9 mouse cellular contexts compared by ENCODE assay signal in genomic region chr2:27899894-27900293, GRCm38 (mm10). TPM values are rescaled to one million over a fixed set of nuclear protein-coding genes. Genes with fewer than 3 reads are reported as not detected.
DNase-seq lines count a peak whose midpoint lies in the region; ATAC-seq and TF ChIP-seq lines count a peak whose summit lies in the region.
"Had no signal": no experiment of that assay in that cellular context is flagged by ENCODE, and none has a peak within 500 bp of the region (broad histone marks: within the 10 kb centered on the region; RNA-seq: fewer than 3 reads in every experiment).

No protein-coding gene starts in this region.

- 73% methylated on average over 3 of the region's 3 CpGs for WGBS in forebrain, postnatal 0 days
- 59% methylated on average over 3 of the region's 3 CpGs for WGBS in forebrain, embryonic 12.5 days
- WGBS in limb, embryonic 15.5 days: 55% methylated on average over 3 of the region's 3 CpGs

- no peak overlapping the region for H3K9ac ChIP-seq in forebrain, postnatal 0 days
- H3K9ac ChIP-seq in forebrain, embryonic 12.5 days: no peak overlapping the region
- H3K9ac ChIP-seq in limb, embryonic 15.5 days: no peak overlapping the region
- H3K9ac ChIP-seq: embryonic facial prominence, embryonic 13.5 days had no signal

- ATAC-seq in forebrain, postnatal 0 days: no peak
- no peak for ATAC-seq in forebrain, embryonic 12.5 days (ENCODE audit: low FRiP score)
- no peak for ATAC-seq in limb, embryonic 15.5 days (ENCODE audit: insufficient number of reproducible peaks, low FRiP score, low TSS enrichment, low read depth)

- H3K4me2 ChIP-seq in forebrain, postnatal 0 days (ENCODE audit: low read depth): no peak overlapping the region
- no peak overlapping the region for H3K4me2 ChIP-seq in forebrain, embryonic 12.5 days
- H3K4me2 ChIP-seq in limb, embryonic 15.5 days: no peak overlapping the region
- H3K4me2 ChIP-seq: embryonic facial prominence, embryonic 13.5 days had no signal

- no peaks in the 10 kb centered on the region for H3K27me3 ChIP-seq in forebrain, postnatal 0 days (ENCODE audit: insufficient read depth, low read length)
- H3K27me3 ChIP-seq in forebrain, embryonic 12.5 days: no peaks in the 10 kb centered on the region
- no peaks in the 10 kb centered on the region for H3K27me3 ChIP-seq in limb, embryonic 15.5 days
- H3K27me3 ChIP-seq: embryonic facial prominence, embryonic 13.5 days had no signal

- DNase-seq in forebrain, postnatal 0 days: no peak
- DNase-seq in spleen, adult 12 weeks (ENCODE audit: low spot score): peak; percentile 29
- DNase-seq in spleen, postnatal 36 days (ENCODE audit: low spot score in 2 of 2): no peak
- peak; percentile 76 for DNase-seq in embryo, embryonic 10.5 days (ENCODE audit: low spot score)
- DNase-seq in spleen, postnatal 10 days (ENCODE audit: low spot score in 2 of 2): peak; percentile 35 to 68
- no peak for DNase-seq in layer of hippocampus, adult 8-10 months (ENCODE audit: low spot score in 2 of 2)

- no peak overlapping the region for H3K4me3 ChIP-seq in forebrain, postnatal 0 days (ENCODE audit: low read depth, low read length)
- no peak overlapping the region for H3K4me3 ChIP-seq in forebrain, embryonic 12.5 days (replicated peaks)
- H3K4me3 ChIP-seq in limb, embryonic 15.5 days: no peak overlapping the region
- H3K4me3 ChIP-seq: embryonic facial prominence, embryonic 13.5 days had no signal

- H3K9me3 ChIP-seq in forebrain, postnatal 0 days (ENCODE audit: low read length): no peaks in the 10 kb centered on the region
- H3K9me3 ChIP-seq in forebrain, embryonic 12.5 days: no peaks in the 10 kb centered on the region
- H3K9me3 ChIP-seq in limb, embryonic 15.5 days: no peaks in the 10 kb centered on the region
- H3K9me3 ChIP-seq: embryonic facial prominence, embryonic 13.5 days had no signal

- no peaks in the 10 kb centered on the region for H3K4me1 ChIP-seq in forebrain, postnatal 0 days (ENCODE audit: insufficient read depth)
- H3K4me1 ChIP-seq in forebrain, embryonic 12.5 days: peaks cover 17% of the 10 kb centered on the region
- H3K4me1 ChIP-seq in limb, embryonic 15.5 days: peaks cover 76% of the 10 kb centered on the region

- no peak overlapping the region for H3K27ac ChIP-seq in forebrain, postnatal 0 days (ENCODE audit: low read depth, low read length)
- H3K27ac ChIP-seq in forebrain, embryonic 12.5 days: no peak overlapping the region
- peak overlapping the region; percentile 23; the same call in 1 of the 2 replicates for H3K27ac ChIP-seq in limb, embryonic 15.5 days
- H3K27ac ChIP-seq: embryonic facial prominence, embryonic 13.5 days had no signal

- peak; percentile 57 for TF ChIP-seq CTCF in forebrain, postnatal 0 days (IDR thresholded peaks at IDR 0.05; ENCODE audit: low read depth)

- no peaks in the 10 kb centered on the region for H3K36me3 ChIP-seq in forebrain, postnatal 0 days (ENCODE audit: insufficient read depth)
- H3K36me3 ChIP-seq in forebrain, embryonic 12.5 days (replicated peaks): no peaks in the 10 kb centered on the region
- peaks cover 10% of the 10 kb centered on the region for H3K36me3 ChIP-seq in limb, embryonic 15.5 days

RNA-seq across cellular contexts. Expression of gene Col5a1, which starts 13.7 kb away (rescaled TPM):
- total RNA-seq in forebrain, postnatal 0 days (2014; rRNA removed): 9.0 and 23.6 TPM in 2 replicates
- polyA plus RNA-seq in forebrain, postnatal 0 days (2015; fragmentation: Nextera tagmentation; extraction: Ambion mirVana): 3.4 and 4.8 TPM in 2 replicates
- 17.1 and 21.7 TPM in 2 replicates for polyA plus RNA-seq in forebrain, embryonic 12.5 days (2016; fragmentation: Nextera tagmentation; extraction: Ambion mirVana)
- 259 and 273 TPM in 2 replicates for polyA plus RNA-seq in limb, embryonic 15.5 days (2015; fragmentation: Nextera tagmentation; extraction: Ambion mirVana)
- 1 to 10 TPM; 5.5 to 7.7 (median 5.8) TPM for total RNA-seq in layer of hippocampus, adult 8-10 months (2022)

Comparison
In these comparisons a context has a peak if more than half of its experiments do, and no peak if none do; other contexts are left out.
1. DNase-seq: peak in spleen, adult 12 weeks (single experiment), embryo, embryonic 10.5 days (single experiment) and spleen, postnatal 10 days (2 of 2); none in forebrain, postnatal 0 days (single experiment), spleen, postnatal 36 days (0 of 2) and layer of hippocampus, adult 8-10 months (0 of 2).
2. RNA of gene Col5a1, which starts 13.7 kb away (polyA plus RNA-seq): 259 to 273 TPM in limb, embryonic 15.5 days; 17.1 to 21.7 TPM in forebrain, embryonic 12.5 days and 3.4 to 4.8 TPM in forebrain, postnatal 0 days; every median in the first group is over 10 times any median in the second.